ENCODE assay signal across 8 mouse cellular contexts in the genomic region with DNA sequence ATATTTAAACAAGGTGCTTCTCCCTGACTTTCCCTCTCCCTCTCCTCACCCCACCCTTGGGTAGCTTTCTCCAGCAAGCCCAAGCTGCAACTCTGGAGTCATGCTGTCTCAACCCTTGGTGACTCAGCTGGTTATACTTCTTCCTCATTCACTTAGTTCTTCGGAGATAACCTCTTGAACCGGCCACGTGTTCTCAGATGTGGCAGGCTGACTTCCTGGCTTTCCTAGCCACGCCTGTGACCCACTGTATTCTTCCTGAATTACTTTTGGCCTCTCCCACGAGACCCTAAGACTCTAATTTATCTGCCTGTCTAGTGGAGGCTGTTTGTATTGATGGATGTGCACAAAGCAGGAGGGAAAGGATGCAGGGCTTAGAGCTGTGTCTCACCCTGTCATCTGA. TPM values are rescaled to one million over a fixed set of nuclear protein-coding genes. Genes with fewer than 3 reads are reported as not detected.
A peak's percentile ranks its signal among the peaks of the same experiment; 100 is the strongest.
DNase-seq lines count a peak whose midpoint lies in the region; ATAC-seq and TF ChIP-seq lines count a peak whose summit lies in the region.

No protein-coding gene starts in this region.

- peaks cover 4% of the 10 kb centered on the region; the same call in 1 of the 2 replicates for H3K9me3 ChIP-seq in kidney, embryonic 16.5 days (ENCODE audit: low read length)
- no peaks in the 10 kb centered on the region for H3K9me3 ChIP-seq in liver, embryonic 11.5 days (ENCODE audit: control insufficient read depth, low read length)
- no peaks in the 10 kb centered on the region for H3K9me3 ChIP-seq in forebrain, postnatal 0 days (ENCODE audit: low read length)

- WGBS in kidney, embryonic 16.5 days = 7% methylated on average over 5 of the region's 5 CpGs
- 7% methylated on average over 5 of the region's 5 CpGs for WGBS in liver, embryonic 11.5 days
- WGBS in small intestine, adult 2 months = 3% methylated on average over 5 of the region's 5 CpGs
- WGBS in forebrain, postnatal 0 days = 53% methylated on average over 5 of the region's 5 CpGs

- H3K4me1 ChIP-seq in kidney, embryonic 16.5 days (ENCODE audit: insufficient read depth, low read length) = peaks cover 16% of the 10 kb centered on the region
- peaks cover 9% of the 10 kb centered on the region for H3K4me1 ChIP-seq in liver, embryonic 11.5 days (replicated peaks; ENCODE audit: control insufficient read depth, insufficient read depth, low read length)
- H3K4me1 ChIP-seq in small intestine, adult 2 months (ENCODE audit: control insufficient read depth, insufficient read depth, insufficient read length, low read length) = peaks cover 33% of the 10 kb centered on the region; the same call in 1 of the 2 replicates
- no peaks in the 10 kb centered on the region for H3K4me1 ChIP-seq in forebrain, postnatal 0 days (ENCODE audit: insufficient read depth)

- TF ChIP-seq CTCF in small intestine, adult 2 months (IDR thresholded peaks at IDR 0.05; ENCODE audit: extremely low read depth, insufficient read length, insufficient replicate concordance, low read depth, low read length) = no peak
- TF ChIP-seq CTCF in forebrain, postnatal 0 days (IDR thresholded peaks at IDR 0.05; ENCODE audit: low read depth) = no peak

- H3K9ac ChIP-seq in kidney, embryonic 16.5 days (replicated peaks; ENCODE audit: low read length) = no peak overlapping the region
- no peak overlapping the region for H3K9ac ChIP-seq in liver, embryonic 11.5 days (ENCODE audit: low read depth, low read length)
- no peak overlapping the region for H3K9ac ChIP-seq in forebrain, postnatal 0 days

- no peak overlapping the region for H3K27ac ChIP-seq in kidney, embryonic 16.5 days (ENCODE audit: low read length)
- no peak overlapping the region for H3K27ac ChIP-seq in liver, embryonic 11.5 days (ENCODE audit: low read depth, low read length)
- H3K27ac ChIP-seq in small intestine, adult 2 months (ENCODE audit: insufficient read depth, low read depth, low read length) = peak overlapping the region; percentile 79
- no peak overlapping the region for H3K27ac ChIP-seq in forebrain, postnatal 0 days (ENCODE audit: low read depth, low read length)

- no peak for TF ChIP-seq POLR2A in small intestine, adult 2 months (IDR thresholded peaks at IDR 0.05; ENCODE audit: low read depth, low read length)

- DNase-seq in kidney, adult 9 months = no peak
- peak; percentile 26 for DNase-seq in ZHBTc4 (ENCODE audit: low read depth, low spot score)
- DNase-seq in liver, embryonic 11.5 days (ENCODE audit: low spot score) = no peak
- no peak for DNase-seq in forebrain, postnatal 0 days
- no peak for DNase-seq in adrenal gland, postnatal 36 days
- no peak for DNase-seq in layer of hippocampus, postnatal 25 days (ENCODE audit: extremely low spot score in 1 of 2, low spot score in 1 of 2)

- H3K27me3 ChIP-seq in kidney, embryonic 16.5 days (ENCODE audit: insufficient read depth, low read length) = no peaks in the 10 kb centered on the region; the same call in 1 of the 2 replicates
- H3K27me3 ChIP-seq in liver, embryonic 11.5 days (replicated peaks; ENCODE audit: control insufficient read depth, insufficient read depth, low read length) = peaks cover 11% of the 10 kb centered on the region
- no peaks in the 10 kb centered on the region for H3K27me3 ChIP-seq in small intestine, adult 2 months (ENCODE audit: control insufficient read depth, insufficient read depth, low read length)
- no peaks in the 10 kb centered on the region for H3K27me3 ChIP-seq in forebrain, postnatal 0 days (ENCODE audit: insufficient read depth, low read length)

- no peaks in the 10 kb centered on the region for H3K36me3 ChIP-seq in kidney, embryonic 16.5 days (ENCODE audit: insufficient read depth, low read length)
- H3K36me3 ChIP-seq in liver, embryonic 11.5 days (ENCODE audit: control insufficient read depth, insufficient read depth, low read length) = no peaks in the 10 kb centered on the region
- H3K36me3 ChIP-seq in small intestine, adult 2 months (ENCODE audit: control insufficient read depth, insufficient read depth, low read length) = peaks cover 13% of the 10 kb centered on the region
- no peaks in the 10 kb centered on the region for H3K36me3 ChIP-seq in forebrain, postnatal 0 days (ENCODE audit: insufficient read depth)

- peak; percentile 49; the same call in 1 of the 2 replicates for ATAC-seq in kidney, embryonic 16.5 days (ENCODE audit: low FRiP score, low TSS enrichment)
- ATAC-seq in liver, embryonic 11.5 days (replicated peaks; ENCODE audit: low FRiP score) = peak; percentile 65
- ATAC-seq in forebrain, postnatal 0 days = no peak

- no peak overlapping the region for H3K4me2 ChIP-seq in kidney, embryonic 16.5 days (replicated peaks; ENCODE audit: low read depth, low read length)
- no peak overlapping the region for H3K4me2 ChIP-seq in liver, embryonic 11.5 days
- no peak overlapping the region for H3K4me2 ChIP-seq in forebrain, postnatal 0 days (ENCODE audit: low read depth)

- no peak overlapping the region for H3K4me3 ChIP-seq in kidney, embryonic 16.5 days (ENCODE audit: low read length)
- H3K4me3 ChIP-seq in liver, embryonic 11.5 days (ENCODE audit: low read depth, low read length) = no peak overlapping the region
- H3K4me3 ChIP-seq in small intestine, adult 2 months (ENCODE audit: low read depth, low read length) = no peak overlapping the region
- no peak overlapping the region for H3K4me3 ChIP-seq in forebrain, postnatal 0 days (ENCODE audit: low read depth, low read length)

RNA-seq across cellular contexts. Expression of a gene that starts 22.0 kb away (rescaled TPM):
- polyA plus RNA-seq in kidney, embryonic 16.5 days (2015; fragmentation: Nextera tagmentation; extraction: Ambion mirVana) = 5.0 and 7.0 TPM in 2 replicates
- 3.2 and 6.0 TPM in 2 replicates for polyA plus RNA-seq in liver, embryonic 11.5 days (2014; fragmentation: Nextera tagmentation; extraction: Ambion mirVana)
- 42.4 and 188 TPM in 2 replicates for polyA plus RNA-seq in small intestine, adult 2 months (2012; rRNA removed)
- total RNA-seq in forebrain, postnatal 0 days (2014; rRNA removed) = 1.1 and 1.6 TPM in 2 replicates
- polyA plus RNA-seq in forebrain, postnatal 0 days (2015; fragmentation: Nextera tagmentation; extraction: Ambion mirVana) = 0.97 and 0.98 TPM in 2 replicates
- total RNA-seq in adrenal gland, postnatal 36 days (2021) = 1 to 10 TPM; 3.8 to 7.4 TPM
- total RNA-seq in layer of hippocampus, postnatal 25 days (2021) = 1 to 10 TPM; 2.0 to 3.0 TPM

RNA-seq across cellular contexts. Expression of a gene that starts 43.0 kb away (rescaled TPM):
- 11.2 and 11.5 TPM in 2 replicates for polyA plus RNA-seq in kidney, embryonic 16.5 days (2015; fragmentation: Nextera tagmentation; extraction: Ambion mirVana)
- polyA plus RNA-seq in liver, embryonic 11.5 days (2014; fragmentation: Nextera tagmentation; extraction: Ambion mirVana) = 12.7 and 13.2 TPM in 2 replicates
- polyA plus RNA-seq in small intestine, adult 2 months (2012; rRNA removed) = 41.6 and 73.2 TPM in 2 replicates
- 45.5 and 51.8 TPM in 2 replicates for total RNA-seq in forebrain, postnatal 0 days (2014; rRNA removed)
- polyA plus RNA-seq in forebrain, postnatal 0 days (2015; fragmentation: Nextera tagmentation; extraction: Ambion mirVana) = 13.7 and 15.0 TPM in 2 replicates
- 100 to 1,000 TPM; 132 to 151 TPM for total RNA-seq in adrenal gland, postnatal 36 days (2021)
- total RNA-seq in layer of hippocampus, postnatal 25 days (2021) = 100 to 1,000 TPM; 123 to 125 TPM

RNA-seq across cellular contexts. Expression of a gene that starts 49.0 kb away (rescaled TPM):
- 99.5 and 112 TPM in 2 replicates for polyA plus RNA-seq in kidney, embryonic 16.5 days (2015; fragmentation: Nextera tagmentation; extraction: Ambion mirVana)
- polyA plus RNA-seq in liver, embryonic 11.5 days (2014; fragmentation: Nextera tagmentation; extraction: Ambion mirVana) = 90.6 and 97.6 TPM in 2 replicates
- polyA plus RNA-seq in small intestine, adult 2 months (2012; rRNA removed) = 0.74 and 1.4 TPM in 2 replicates
- total RNA-seq in forebrain, postnatal 0 days (2014; rRNA removed) = 88.8 and 108 TPM in 2 replicates
- 76.8 and 87.2 TPM in 2 replicates for polyA plus RNA-seq in forebrain, postnatal 0 days (2015; fragmentation: Nextera tagmentation; extraction: Ambion mirVana)
- 10 to 100 TPM; 59.5 to 69.8 TPM for total RNA-seq in adrenal gland, postnatal 36 days (2021)
- total RNA-seq in layer of hippocampus, postnatal 25 days (2021) = 100 to 1,000 TPM in 1 of 2 experiments, 10 to 100 TPM in 1; 93.5 to 132 TPM

Comparison
In these comparisons a context has a peak if more than half of its experiments do, and no peak if none do; other contexts are left out.
1. RNA of a gene that starts 49.0 kb away (polyA plus RNA-seq): 99.5 to 112 TPM in kidney, embryonic 16.5 days, 90.6 to 97.6 TPM in liver, embryonic 11.5 days and 76.8 to 87.2 TPM in forebrain, postnatal 0 days; 0.74 to 1.4 TPM in small intestine, adult 2 months; every median in the first group is over 10 times any median in the second.